ENCODE assay signal across 29 mouse cellular contexts in the genomic region with DNA sequence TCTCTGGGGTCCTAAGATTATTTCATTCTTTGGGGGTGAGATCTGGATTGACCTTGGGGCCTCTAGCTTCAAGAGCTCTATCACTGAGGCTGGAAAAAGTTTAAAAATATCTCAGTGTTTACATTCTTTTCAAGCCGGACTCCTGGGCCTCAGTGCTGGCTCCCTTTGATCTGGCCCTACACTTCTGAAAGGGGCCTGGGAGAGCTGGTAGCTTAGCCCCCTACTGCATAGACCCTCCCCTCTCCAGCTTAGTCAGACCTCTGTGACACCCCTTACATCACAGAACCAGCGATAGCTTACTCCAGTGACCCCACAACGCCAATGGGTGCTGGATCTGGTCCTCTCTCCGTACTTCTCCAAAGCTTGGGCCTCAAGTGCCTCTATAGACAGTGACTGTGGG. TPM values are rescaled to one million over a fixed set of nuclear protein-coding genes. Genes with fewer than 3 reads are reported as not detected.
DNase-seq lines count a peak whose midpoint lies in the region; ATAC-seq and TF ChIP-seq lines count a peak whose summit lies in the region.
"Had no signal": no experiment of that assay in that cellular context is flagged by ENCODE, and none has a peak within 500 bp of the region (broad histone marks: within the 10 kb centered on the region; RNA-seq: fewer than 3 reads in every experiment).

No protein-coding gene starts in this region.

- H3K27me3 ChIP-seq in heart, embryonic 10.5 days (ENCODE audit: insufficient read depth, poor library complexity, severe bottlenecking), result no peaks in the 10 kb centered on the region
- no peaks in the 10 kb centered on the region for H3K27me3 ChIP-seq in intestine, embryonic 15.5 days (replicated peaks)
- H3K27me3 ChIP-seq in intestine, embryonic 16.5 days (replicated peaks; ENCODE audit: control insufficient read depth, insufficient read depth, low read length), result no peaks in the 10 kb centered on the region
- H3K27me3 ChIP-seq in stomach, embryonic 14.5 days (ENCODE audit: control insufficient read depth, insufficient read depth, low read length), result no peaks in the 10 kb centered on the region
- H3K27me3 ChIP-seq in stomach, postnatal 0 days (ENCODE audit: control insufficient read depth, insufficient read depth, low read length), result no peaks in the 10 kb centered on the region
- H3K27me3 ChIP-seq: embryonic facial prominence, embryonic 13.5 days; limb, embryonic 15.5 days had no signal

- 0 out of 2 replicates have a peak, but pooled peaks have one; percentile 34 for ATAC-seq in intestine, embryonic 15.5 days
- no peak for ATAC-seq in intestine, embryonic 16.5 days
- peak; percentile 50 for ATAC-seq in stomach, embryonic 14.5 days (ENCODE audit: insufficient number of reproducible peaks, insufficient read depth, low FRiP score, low read depth)
- no peak for ATAC-seq in stomach, postnatal 0 days (ENCODE audit: low FRiP score, low TSS enrichment)
- ATAC-seq: CD4-positive, CD25-positive, alpha-beta regulatory T cell, adult 4 months; hindbrain, postnatal 0 days had no signal

- no peak overlapping the region for H3K4me2 ChIP-seq in intestine, embryonic 15.5 days (replicated peaks)
- H3K4me2 ChIP-seq in intestine, embryonic 16.5 days (ENCODE audit: low read depth, low read length), result no peak overlapping the region
- no peak overlapping the region for H3K4me2 ChIP-seq in stomach, embryonic 14.5 days (replicated peaks; ENCODE audit: low read depth, low read length)
- no peak overlapping the region for H3K4me2 ChIP-seq in stomach, postnatal 0 days (replicated peaks; ENCODE audit: low read depth)
- H3K4me2 ChIP-seq: embryonic facial prominence, embryonic 13.5 days; forebrain, embryonic 12.5 days; limb, embryonic 15.5 days; midbrain, embryonic 11.5 days had no signal

- TF ChIP-seq CTCF in stomach, postnatal 0 days (IDR thresholded peaks at IDR 0.05; ENCODE audit: low read depth), result no peak
- TF ChIP-seq CTCF in layer of hippocampus, adult 2 months (conservative IDR thresholded peaks at IDR 0.05), result no peak

- H3K9me3 ChIP-seq in heart, embryonic 10.5 days, result no peaks in the 10 kb centered on the region
- H3K9me3 ChIP-seq in intestine, embryonic 15.5 days, result no peaks in the 10 kb centered on the region
- H3K9me3 ChIP-seq in intestine, embryonic 16.5 days (ENCODE audit: control insufficient read depth, low read length), result no peaks in the 10 kb centered on the region
- H3K9me3 ChIP-seq in stomach, embryonic 14.5 days (ENCODE audit: control insufficient read depth, low read depth, low read length), result no peaks in the 10 kb centered on the region
- no peaks in the 10 kb centered on the region for H3K9me3 ChIP-seq in stomach, postnatal 0 days (ENCODE audit: control insufficient read depth, low read length)
- H3K9me3 ChIP-seq: embryonic facial prominence, embryonic 13.5 days; forebrain, embryonic 12.5 days; limb, embryonic 15.5 days had no signal

- intact Hi-C loops in heart, postnatal 10 days (cut with DNase I), result no loop called here

- TF ChIP-seq EP300 in stomach, postnatal 0 days (optimal IDR thresholded peaks at IDR 0.05), result no peak

- no peak overlapping the region for H3K9ac ChIP-seq in intestine, embryonic 15.5 days
- H3K9ac ChIP-seq in intestine, embryonic 16.5 days (ENCODE audit: low read depth, low read length), result no peak overlapping the region
- no peak overlapping the region for H3K9ac ChIP-seq in stomach, embryonic 14.5 days (replicated peaks; ENCODE audit: low read depth, low read length)
- no peak overlapping the region for H3K9ac ChIP-seq in stomach, postnatal 0 days (ENCODE audit: low read length)
- H3K9ac ChIP-seq: embryonic facial prominence, embryonic 13.5 days; forebrain, embryonic 12.5 days; limb, embryonic 15.5 days; liver, embryonic 14.5 days had no signal

- peak overlapping the region; percentile 92 for H3K27ac ChIP-seq in heart, embryonic 10.5 days
- H3K27ac ChIP-seq in intestine, embryonic 15.5 days, result no peak overlapping the region
- H3K27ac ChIP-seq in intestine, embryonic 16.5 days (ENCODE audit: low read length), result no peak overlapping the region
- H3K27ac ChIP-seq in stomach, embryonic 14.5 days (ENCODE audit: low read length), result peak overlapping the region; percentile 21; the same call in 1 of the 2 replicates
- no peak overlapping the region for H3K27ac ChIP-seq in stomach, postnatal 0 days (replicated peaks)
- H3K27ac ChIP-seq in layer of hippocampus, adult 2 months, result no peak overlapping the region
- H3K27ac ChIP-seq: embryonic facial prominence, embryonic 13.5 days; forebrain, embryonic 12.5 days; hindbrain, postnatal 0 days; limb, embryonic 15.5 days; liver, embryonic 14.5 days had no signal

- H3K4me1 ChIP-seq in heart, embryonic 10.5 days, result peaks cover 72% of the 10 kb centered on the region
- peaks cover 14% of the 10 kb centered on the region; the same call in 1 of the 2 replicates for H3K4me1 ChIP-seq in intestine, embryonic 15.5 days (replicated peaks)
- peaks cover 2% of the 10 kb centered on the region; the same call in 1 of the 2 replicates for H3K4me1 ChIP-seq in intestine, embryonic 16.5 days (ENCODE audit: control insufficient read depth, insufficient read depth, low read length)
- peaks cover 14% of the 10 kb centered on the region; the same call in 1 of the 2 replicates for H3K4me1 ChIP-seq in stomach, embryonic 14.5 days (ENCODE audit: control insufficient read depth, insufficient read depth, low read length)
- H3K4me1 ChIP-seq in stomach, postnatal 0 days (replicated peaks; ENCODE audit: control insufficient read depth, insufficient read depth), result no peaks in the 10 kb centered on the region
- H3K4me1 ChIP-seq: embryonic facial prominence, embryonic 13.5 days; forebrain, embryonic 12.5 days had no signal

- no peaks in the 10 kb centered on the region for H3K36me3 ChIP-seq in heart, embryonic 10.5 days
- H3K36me3 ChIP-seq in intestine, embryonic 15.5 days, result no peaks in the 10 kb centered on the region
- H3K36me3 ChIP-seq in intestine, embryonic 16.5 days (ENCODE audit: control insufficient read depth, insufficient read depth, low read length), result no peaks in the 10 kb centered on the region
- H3K36me3 ChIP-seq in stomach, embryonic 14.5 days (ENCODE audit: control insufficient read depth, insufficient read depth, low read length), result no peaks in the 10 kb centered on the region
- no peaks in the 10 kb centered on the region for H3K36me3 ChIP-seq in stomach, postnatal 0 days (ENCODE audit: control insufficient read depth, insufficient read depth, low read length)
- H3K36me3 ChIP-seq: embryonic facial prominence, embryonic 13.5 days; forebrain, embryonic 12.5 days; limb, embryonic 15.5 days had no signal

- H3K4me3 ChIP-seq in heart, embryonic 10.5 days, result no peak overlapping the region
- H3K4me3 ChIP-seq in intestine, embryonic 15.5 days (replicated peaks), result no peak overlapping the region
- H3K4me3 ChIP-seq in intestine, embryonic 16.5 days (ENCODE audit: low read length), result no peak overlapping the region
- no peak overlapping the region for H3K4me3 ChIP-seq in stomach, embryonic 14.5 days (ENCODE audit: low read depth, low read length)
- H3K4me3 ChIP-seq in stomach, postnatal 0 days (ENCODE audit: low read depth, low read length), result no peak overlapping the region
- no peak overlapping the region for H3K4me3 ChIP-seq in layer of hippocampus, adult 2 months
- H3K4me3 ChIP-seq: embryonic facial prominence, embryonic 13.5 days; erythroblast, embryonic 14.5 days; forebrain, embryonic 12.5 days; limb, embryonic 15.5 days had no signal

- WGBS in heart, embryonic 10.5 days, result 28% methylated on average over 4 of the region's 4 CpGs
- WGBS in intestine, embryonic 15.5 days, result 43% methylated on average over 4 of the region's 4 CpGs
- 46% methylated on average over 4 of the region's 4 CpGs for WGBS in intestine, embryonic 16.5 days
- 41% methylated on average over 4 of the region's 4 CpGs for WGBS in stomach, embryonic 14.5 days
- WGBS in stomach, postnatal 0 days, result 38% methylated on average over 4 of the region's 4 CpGs

- DNase-seq in heart, embryonic 10.5 days (ENCODE audit: low spot score), result no peak
- no peak for DNase-seq in heart, postnatal 10 days
- DNase-seq in stomach, postnatal 0 days (ENCODE audit: low spot score), result no peak
- no peak for DNase-seq in layer of hippocampus, adult 2 months (ENCODE audit: low spot score in 2 of 2)
- DNase-seq: adrenal gland, postnatal 25 days; cerebellum, adult 8-10 months; cerebellum, postnatal 36 days; embryo, embryonic 11 days; kidney, adult 11 months; left cerebral cortex, postnatal 4 days; thymus, adult 2 months; thymus, postnatal 4 days had no signal

RNA-seq across cellular contexts. Expression of gene Cdh16, which starts 12.6 kb away (rescaled TPM):
- polyA plus RNA-seq in heart, embryonic 10.5 days (2016; fragmentation: Nextera tagmentation; extraction: Ambion mirVana), result 8.0 and 21.0 TPM in 2 replicates
- total RNA-seq in heart, postnatal 10 days (2021), result 1 to 10 TPM; 3.2 to 3.6 TPM
- polyA plus RNA-seq in intestine, embryonic 15.5 days (2015; fragmentation: Nextera tagmentation; extraction: Ambion mirVana), result 0.56 and 0.79 TPM in 2 replicates
- 0.31 and 0.36 TPM in 2 replicates for polyA plus RNA-seq in intestine, embryonic 16.5 days (2015; fragmentation: Nextera tagmentation; extraction: Ambion mirVana)
- polyA plus RNA-seq in stomach, embryonic 14.5 days (2014; fragmentation: Nextera tagmentation; extraction: Ambion mirVana), result 4.9 and 6.0 TPM in 2 replicates
- polyA plus RNA-seq in stomach, postnatal 0 days (2015; fragmentation: Nextera tagmentation; extraction: Ambion mirVana), result 0.30 TPM in 2 replicates
- not detected for total RNA-seq in layer of hippocampus, adult 2 months (2021)
- total RNA-seq: adrenal gland, postnatal 25 days; hindbrain, postnatal 0 days; layer of hippocampus, postnatal 14 days; left cerebral cortex, adult 8-10 months; left cerebral cortex, postnatal 4 days; midbrain, postnatal 0 days had no signal
- polyA plus RNA-seq: brain, embryonic 14.5 days; CD4-positive, CD25-positive, alpha-beta regulatory T cell, adult 4 months; embryonic facial prominence, embryonic 13.5 days; erythroblast, embryonic 14.5 days; forebrain, embryonic 12.5 days; hindbrain, embryonic 11.5 days; hindbrain, postnatal 0 days; midbrain, embryonic 11.5 days; midbrain, postnatal 0 days; neural tube, embryonic 14.5 days had no signal

RNA-seq across cellular contexts. Expression of gene Rrad, which starts 19.5 kb away (rescaled TPM):
- 200 and 322 TPM in 2 replicates for polyA plus RNA-seq in heart, embryonic 10.5 days (2016; fragmentation: Nextera tagmentation; extraction: Ambion mirVana)
- total RNA-seq in heart, postnatal 10 days (2021), result 100 to 1,000 TPM; 221 to 337 TPM
- polyA plus RNA-seq in intestine, embryonic 15.5 days (2015; fragmentation: Nextera tagmentation; extraction: Ambion mirVana), result 4.6 and 4.8 TPM in 2 replicates
- 4.6 and 5.2 TPM in 2 replicates for polyA plus RNA-seq in intestine, embryonic 16.5 days (2015; fragmentation: Nextera tagmentation; extraction: Ambion mirVana)
- 7.9 and 8.2 TPM in 2 replicates for polyA plus RNA-seq in stomach, embryonic 14.5 days (2014; fragmentation: Nextera tagmentation; extraction: Ambion mirVana)
- 10.3 and 12.8 TPM in 2 replicates for polyA plus RNA-seq in stomach, postnatal 0 days (2015; fragmentation: Nextera tagmentation; extraction: Ambion mirVana)
- total RNA-seq in layer of hippocampus, adult 2 months (2021), result 1 to 10 TPM; 2.0 to 2.1 TPM

RNA-seq across cellular contexts. Expression of gene Pdp2, which starts 20.4 kb away (rescaled TPM):
- polyA plus RNA-seq in heart, embryonic 10.5 days (2016; fragmentation: Nextera tagmentation; extraction: Ambion mirVana), result 10.9 and 11.0 TPM in 2 replicates
- 10 to 100 TPM in 1 of 2 experiments, 1 to 10 TPM in 1; 7.2 to 10.6 TPM for total RNA-seq in heart, postnatal 10 days (2021)
- 16.1 and 17.0 TPM in 2 replicates for polyA plus RNA-seq in intestine, embryonic 15.5 days (2015; fragmentation: Nextera tagmentation; extraction: Ambion mirVana)
- 18.2 and 18.4 TPM in 2 replicates for polyA plus RNA-seq in intestine, embryonic 16.5 days (2015; fragmentation: Nextera tagmentation; extraction: Ambion mirVana)
- polyA plus RNA-seq in stomach, embryonic 14.5 days (2014; fragmentation: Nextera tagmentation; extraction: Ambion mirVana), result 13.7 and 14.3 TPM in 2 replicates
- 5.5 and 6.2 TPM in 2 replicates for polyA plus RNA-seq in stomach, postnatal 0 days (2015; fragmentation: Nextera tagmentation; extraction: Ambion mirVana)
- 1 to 10 TPM; 8.7 to 9.1 TPM for total RNA-seq in layer of hippocampus, adult 2 months (2021)

RNA-seq across cellular contexts. Expression of gene Ciao2b, which starts 30.2 kb away (rescaled TPM):
- 198 and 244 TPM in 2 replicates for polyA plus RNA-seq in heart, embryonic 10.5 days (2016; fragmentation: Nextera tagmentation; extraction: Ambion mirVana)
- 10 to 100 TPM; 65.1 to 71.7 TPM for total RNA-seq in heart, postnatal 10 days (2021)
- polyA plus RNA-seq in intestine, embryonic 15.5 days (2015; fragmentation: Nextera tagmentation; extraction: Ambion mirVana), result 93.2 and 101 TPM in 2 replicates
- polyA plus RNA-seq in intestine, embryonic 16.5 days (2015; fragmentation: Nextera tagmentation; extraction: Ambion mirVana), result 93.6 and 94.9 TPM in 2 replicates
- polyA plus RNA-seq in stomach, embryonic 14.5 days (2014; fragmentation: Nextera tagmentation; extraction: Ambion mirVana), result 89.7 and 94.1 TPM in 2 replicates
- 71.2 and 76.1 TPM in 2 replicates for polyA plus RNA-seq in stomach, postnatal 0 days (2015; fragmentation: Nextera tagmentation; extraction: Ambion mirVana)
- 10 to 100 TPM; 27.8 to 31.7 TPM for total RNA-seq in layer of hippocampus, adult 2 months (2021)

Comparison
In these comparisons a context has a peak if more than half of its experiments do, and no peak if none do; other contexts are left out.
1. H3K27ac ChIP-seq: peak in heart, embryonic 10.5 days (single experiment) and stomach, embryonic 14.5 days (single experiment); none in intestine, embryonic 15.5 days (single experiment), intestine, embryonic 16.5 days (single experiment), stomach, postnatal 0 days (single experiment) and layer of hippocampus, adult 2 months (single experiment).
2. ATAC-seq: peak in intestine, embryonic 15.5 days (single experiment) and stomach, embryonic 14.5 days (single experiment); none in intestine, embryonic 16.5 days (single experiment) and stomach, postnatal 0 days (single experiment).
3. RNA of gene Rrad, which starts 19.5 kb away (polyA plus RNA-seq): 200 to 322 TPM in heart, embryonic 10.5 days; 10.3 to 12.8 TPM in stomach, postnatal 0 days, 7.9 to 8.2 TPM in stomach, embryonic 14.5 days, 4.6 to 4.8 TPM in intestine, embryonic 15.5 days and 4.6 to 5.2 TPM in intestine, embryonic 16.5 days; every median in the first group is over 10 times any median in the second.